Mouse (Mus musculus) kidney, adult 2 months (tissue): Measurements from ENCODE around the gene Aldh18a1. TPM values are rescaled to one million over a fixed set of nuclear protein-coding genes. Genes with fewer than 3 reads are reported as not detected.

Source experiments
- DNase-seq: peaks from one replicate; pipeline ENCODE4 v3.0.0; 2021
- H3K27ac ChIP-seq: fragments of 200-500 bp; 2 replicates; pipeline ENCODE4 v1.5.1; 2012; ENCODE audit warnings: low read depth, low read length, control low read depth, inconsistent platforms; ENCODE audit not compliant: insufficient read depth
- H3K27me3 ChIP-seq: fragments of 200-500 bp; replicated peaks from 2 replicates; pipeline ENCODE4 v1.6.1; 2012; ENCODE audit warnings: mild to moderate bottlenecking, moderate library complexity, low read length, inconsistent platforms; ENCODE audit not compliant: control insufficient read depth, insufficient read depth
- H3K36me3 ChIP-seq: fragments of 200-500 bp; 2 replicates; pipeline ENCODE4 v1.6.1; 2012; ENCODE audit warnings: mild to moderate bottlenecking, moderate library complexity, low read length, inconsistent platforms; ENCODE audit not compliant: control insufficient read depth, insufficient read depth
- H3K4me1 ChIP-seq: fragments of 200-500 bp; 2 replicates; pipeline ENCODE4 v1.6.1; 2011; ENCODE audit warnings: low read length; ENCODE audit not compliant: control insufficient read depth, insufficient read depth
- H3K4me3 ChIP-seq: fragments of 200-500 bp; 2 replicates; pipeline ENCODE4 v1.5.1; 2011; ENCODE audit warnings: mild to moderate bottlenecking, low read depth, low read length, control low read depth; ENCODE audit not compliant: insufficient read depth
- CTCF ChIP-seq: fragments of 200-500 bp; conservative IDR thresholded peaks from 2 replicates; pipeline ENCODE4 v1.5.1; 2011; ENCODE audit warnings: low read depth, mild to moderate bottlenecking, control low read depth, low read length, moderate library complexity, mixed read lengths; ENCODE audit not compliant: insufficient read depth, insufficient read length
- POLR2A ChIP-seq: fragments of 200-500 bp; IDR thresholded peaks from one replicate; pipeline ENCODE4 v1.6.1; 2011; ENCODE audit warnings: low read depth, low read length, control low read depth
- WGBS: fragments of 180-500 bp; shearing (Covaris S2); methylation state at CpG from one replicate; pipeline ENCODE4 v1.1.7; 2018; 5-methylcytosine and 5-hydroxymethylcytosine counted together
- polyA plus RNA-seq: library from polyadenylated mRNA; depleted of rRNA; stranded (reverse); fragments of >200 nt; gene quantifications from 2 replicates; pipeline ENCODE4 v1.2.3, GENCODE M21; 2012

The Aldh18a1 gene
- polyA plus RNA-seq, 1 experiment: 3.5 TPM

DNA sequence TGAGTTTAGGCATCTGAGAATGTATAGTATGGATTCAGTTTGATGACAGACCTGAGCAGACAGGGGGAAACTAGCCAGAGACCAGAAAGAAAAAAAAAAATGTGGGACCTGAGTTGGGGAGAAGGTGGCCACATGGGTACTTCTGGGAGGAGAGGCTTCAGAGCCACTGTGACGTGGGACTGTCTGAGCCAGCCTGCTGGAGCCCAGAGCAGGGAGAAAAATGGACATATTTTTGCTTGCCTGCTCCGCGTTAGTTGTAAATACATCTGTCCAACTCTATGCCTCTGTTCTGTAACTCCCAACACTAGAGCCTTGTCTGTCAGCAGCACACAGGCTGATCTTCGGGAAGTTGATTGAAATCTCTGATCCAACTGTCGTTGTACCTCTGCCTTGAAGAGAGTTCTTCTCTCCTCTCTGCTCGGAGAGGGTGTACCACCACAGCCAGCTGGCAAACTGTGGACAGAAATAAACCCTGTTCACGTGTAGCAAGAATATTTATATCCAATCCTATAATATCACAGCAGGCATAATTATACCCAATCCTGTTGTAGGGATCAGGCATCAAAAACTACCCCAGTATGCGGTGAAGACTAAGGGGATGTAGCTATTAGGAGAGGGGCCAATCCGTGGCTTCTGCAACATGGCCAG lies 61.8 kb downstream of the Aldh18a1 start:
- H3K36me3 ChIP-seq: no peaks in the 10 kb centered on the region
- TF ChIP-seq POLR2A: no peak
- TF ChIP-seq CTCF: no peak
- whole genome bisulfite sequencing: 89% methylated on average over 9 of the region's 9 CpGs

DNA sequence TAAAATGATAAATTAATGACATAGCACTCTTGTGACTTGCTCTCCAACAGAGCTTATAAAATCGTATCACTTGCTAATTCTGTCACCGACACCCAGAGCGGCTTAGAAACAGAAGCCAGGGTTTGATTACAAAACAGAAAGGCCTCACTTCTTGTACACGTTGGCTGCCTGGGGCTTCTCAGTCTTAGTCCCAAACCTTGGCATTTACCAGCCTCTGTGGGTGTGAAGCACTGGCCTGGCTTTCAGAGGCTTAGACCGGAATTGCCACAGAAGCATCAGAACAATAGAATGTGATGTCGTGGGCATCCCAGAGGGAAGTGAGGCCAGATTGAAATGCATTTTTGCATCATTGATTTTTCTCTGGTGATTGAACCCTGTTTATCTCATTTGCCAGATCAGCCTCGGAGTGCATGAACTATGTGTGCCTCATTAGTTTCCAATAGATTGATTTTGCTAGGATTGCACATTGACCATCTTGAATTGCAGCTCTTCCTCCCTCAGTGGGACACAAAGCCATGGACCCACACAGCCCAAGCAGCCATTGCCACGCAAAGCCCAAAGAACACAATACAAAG lies 64.7 kb downstream of the Aldh18a1 start:
- DNase-seq: no peak

More for the DNA sequence above, 61.8 kb downstream of the Aldh18a1 start:
- H3K27ac ChIP-seq: no peak overlapping the region
- no peaks in the 10 kb centered on the region for H3K27me3 ChIP-seq
- DNase-seq: no peak
- no peaks in the 10 kb centered on the region for H3K4me1 ChIP-seq
- H3K4me3 ChIP-seq: no peak overlapping the region

DNA sequence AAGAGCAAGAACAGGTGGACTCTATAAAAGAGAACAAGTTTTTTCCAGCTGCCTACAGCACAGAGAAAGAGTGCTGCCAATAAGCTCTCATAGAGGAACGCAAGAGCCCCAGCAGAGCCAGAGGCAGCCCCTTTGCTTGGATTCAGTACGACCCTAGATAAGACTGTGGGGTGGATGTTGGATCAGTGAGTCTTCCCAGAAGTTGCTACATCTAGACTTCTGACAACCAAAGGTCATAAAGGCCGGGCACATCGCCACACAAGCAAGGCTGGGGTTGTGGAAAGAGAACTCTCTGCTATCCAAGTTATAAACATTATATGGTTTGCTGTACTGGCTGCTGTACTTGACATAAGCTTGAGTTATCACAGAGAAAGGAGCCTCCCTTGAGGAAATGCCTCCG lies 67.9 kb downstream of the Aldh18a1 start:
- 83% methylated on average over 5 of the region's 5 CpGs for WGBS
- TF ChIP-seq POLR2A: no peak
- no peak for TF ChIP-seq CTCF
- Histone ChIP-seq H3K27ac (no peak overlapping the region), H3K27me3 (no peaks in the 10 kb centered on the region), H3K36me3 (no peaks in the 10 kb centered on the region), H3K4me1 (no peaks in the 10 kb centered on the region), H3K4me3 (no peak overlapping the region)
- DNase-seq: no peak

More for the DNA sequence above, 64.7 kb downstream of the Aldh18a1 start:
- no peak for TF ChIP-seq CTCF
- TF ChIP-seq POLR2A: no peak
- Histone ChIP-seq H3K4me3 (no peak overlapping the region), H3K36me3 (no peaks in the 10 kb centered on the region), H3K27me3 (no peaks in the 10 kb centered on the region), H3K4me1 (no peaks in the 10 kb centered on the region), H3K27ac (no peak overlapping the region)
- 80% methylated on average over 8 of the region's 8 CpGs for WGBS

DNA sequence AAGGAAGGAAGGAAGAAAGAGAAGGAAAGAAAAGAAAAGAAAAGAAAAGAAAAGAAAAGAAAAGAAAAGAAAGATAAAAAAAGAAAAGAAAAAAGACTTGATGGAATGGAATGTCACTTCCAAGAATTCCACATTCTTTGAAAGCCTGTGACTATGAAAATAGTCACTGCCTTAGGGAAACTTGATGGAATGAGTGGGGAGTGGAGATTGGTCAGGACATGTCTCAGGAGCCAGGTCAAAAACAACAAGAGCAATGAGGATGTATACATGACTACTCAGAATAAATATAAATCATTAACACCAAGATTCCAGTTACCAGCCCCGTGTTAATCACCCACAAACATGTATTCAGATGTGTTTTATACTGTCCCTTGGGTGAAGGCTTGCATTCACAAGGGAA lies 69.6 kb downstream of the Aldh18a1 start:
- 37% methylated on average over 1 of the region's 1 CpGs for WGBS
- TF ChIP-seq CTCF: no peak
- TF ChIP-seq POLR2A: no peak
- no peaks in the 10 kb centered on the region for H3K36me3 ChIP-seq

DNA sequence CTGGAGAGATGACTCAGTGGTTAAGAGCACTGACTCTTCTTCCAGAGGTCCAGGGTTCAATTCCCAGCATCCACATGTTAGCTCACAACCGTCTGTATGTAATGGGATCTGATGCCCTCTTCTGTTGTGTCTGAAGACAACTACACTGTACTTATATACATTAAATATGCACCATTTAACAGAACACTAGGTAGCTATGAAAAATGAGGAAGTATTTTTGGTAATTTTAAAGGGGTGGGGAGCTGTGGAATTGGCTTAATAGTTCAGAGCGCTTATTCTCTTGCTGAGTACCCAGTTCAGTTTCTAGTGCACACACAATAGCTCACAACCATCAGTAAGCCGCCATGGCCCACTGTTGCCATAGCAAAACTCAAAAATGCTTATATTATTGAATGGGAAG lies 72.7 kb downstream of the Aldh18a1 start:
- H3K4me3 ChIP-seq: no peak overlapping the region
- DNase-seq: no peak
- H3K27ac ChIP-seq: no peak overlapping the region
- WGBS: 93% methylated on average over 3 of the region's 3 CpGs
- TF ChIP-seq CTCF: no peak
- no peak for TF ChIP-seq POLR2A
- peaks cover 2% of the 10 kb centered on the region; the same call in 1 of the 2 replicates for H3K4me1 ChIP-seq
- H3K36me3 ChIP-seq: no peaks in the 10 kb centered on the region
- no peaks in the 10 kb centered on the region for H3K27me3 ChIP-seq

More for the DNA sequence above, 69.6 kb downstream of the Aldh18a1 start:
- H3K4me1 ChIP-seq: no peaks in the 10 kb centered on the region; the same call in 1 of the 2 replicates
- no peaks in the 10 kb centered on the region for H3K27me3 ChIP-seq
- no peak overlapping the region for H3K27ac ChIP-seq
- no peak overlapping the region for H3K4me3 ChIP-seq
- DNase-seq: no peak

DNA sequence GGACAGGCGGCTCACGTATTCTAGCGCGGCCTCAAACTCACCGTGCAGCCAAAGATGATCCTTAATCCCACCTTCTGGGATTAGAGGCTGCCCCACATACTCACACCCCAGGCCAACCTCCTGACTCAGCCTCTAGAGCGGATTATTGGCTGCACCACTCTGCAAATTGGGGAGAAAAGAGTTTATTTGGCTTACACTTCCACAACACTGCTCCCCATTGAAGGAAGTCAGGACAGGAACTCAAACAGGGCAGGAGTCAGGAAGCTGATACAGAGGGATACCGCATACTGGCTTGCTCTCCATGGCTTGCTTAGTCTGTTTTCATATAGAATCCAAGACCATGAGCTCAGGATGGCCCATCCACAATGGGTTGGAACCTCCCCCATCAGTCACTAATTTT lies 73.9 kb downstream of the Aldh18a1 start:
- WGBS: 81% methylated on average over 7 of the region's 7 CpGs
- no peak overlapping the region for H3K27ac ChIP-seq
- no peak overlapping the region for H3K4me3 ChIP-seq
- H3K4me1 ChIP-seq: peaks cover 2% of the 10 kb centered on the region; the same call in 1 of the 2 replicates
- H3K27me3 ChIP-seq: no peaks in the 10 kb centered on the region
- TF ChIP-seq CTCF: no peak
- no peak for TF ChIP-seq POLR2A
- H3K36me3 ChIP-seq: no peaks in the 10 kb centered on the region
- DNase-seq: no peak

DNA sequence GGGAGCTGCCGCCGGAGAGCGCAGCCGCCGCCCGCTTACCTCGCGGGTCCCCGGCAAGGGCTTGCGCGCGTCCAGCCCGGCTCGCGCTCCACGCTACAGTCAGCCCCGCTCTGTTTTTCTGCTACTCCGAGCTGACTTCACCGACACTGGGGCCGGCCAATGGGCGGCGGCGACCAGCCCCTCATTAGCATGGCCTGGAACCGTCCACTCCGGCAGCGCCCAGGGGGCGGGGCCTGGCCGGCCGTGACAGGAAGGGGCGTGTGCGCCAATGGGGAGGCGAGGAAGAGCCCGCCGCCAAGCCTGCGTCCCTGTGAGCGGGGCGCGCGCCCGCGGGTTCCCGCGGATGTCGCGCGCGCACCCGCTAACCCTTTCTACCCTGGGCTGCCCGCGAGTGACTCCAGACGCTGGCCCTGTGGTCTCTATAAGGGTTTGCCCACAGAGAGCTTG lies 74.6 kb downstream of the Aldh18a1 start, which contains the start of gene Sorbs1:
Gene Sorbs1, minus strand, starts transcription at position 148 of the 447 bp plus-strand sequence.
- Histone ChIP-seq H3K27me3 (no peaks in the 10 kb centered on the region), H3K27ac (peak within 1 kb of the TSS; percentile 36), H3K4me3 (peak within 1 kb of the TSS; percentile 84), H3K4me1 (peaks cover 2% of the 10 kb centered on the region; the same call in 1 of the 2 replicates), H3K36me3 (no peaks in the 10 kb centered on the region)
- peak; percentile 99 for DNase-seq
- peak; percentile 95 for TF ChIP-seq POLR2A
- no peak for TF ChIP-seq CTCF
- WGBS: under 1% methylated on average over 50 of the region's 51 CpGs
